Mouse (Mus musculus) embryonic facial prominence, embryonic 13.5 days (tissue): Measurements from ENCODE around the gene 1700016C15Rik. TPM values are rescaled to one million over a fixed set of nuclear protein-coding genes. Genes with fewer than 3 reads are reported as not detected.

ENCODE experiments used
- polyA plus RNA-seq: library from polyadenylated mRNA; unstranded; fragments of >200 nt; fragmentation: Nextera tagmentation; extraction: Ambion mirVana; gene quantifications from 2 replicates; pipeline ENCODE4 v1.2.1, GENCODE M21; 2015

The 1700016C15Rik gene
- polyA plus RNA-seq, 1 experiment from 2014 or later = not detected

Other genes with a start within 250 kb of the 1700016C15Rik start
- 55.5 and 57.0 TPM in 2 replicates for gene Adss, start 66.7 kb downstream of the 1700016C15Rik start, polyA plus RNA-seq